Mouse (Mus musculus) ES-Bruce4 (cell line): Measurements from ENCODE around the gene Macrod2. TPM values are rescaled to one million over a fixed set of nuclear protein-coding genes. Genes with fewer than 3 reads are reported as not detected.

Source experiments
- H3K27ac ChIP-seq: 2 replicates; pipeline ENCODE4 v1.5.1; 2012; ENCODE audit warnings: low read length, inconsistent platforms; ENCODE audit not compliant: insufficient read depth
- H3K27me3 ChIP-seq: 2 replicates; pipeline ENCODE4 v1.6.1; 2012; ENCODE audit warnings: mild to moderate bottlenecking, low read length, inconsistent platforms; ENCODE audit not compliant: control insufficient read depth, poor library complexity, insufficient read depth, severe bottlenecking
- H3K36me3 ChIP-seq: 2 replicates; pipeline ENCODE4 v1.6.1; 2012; ENCODE audit warnings: inconsistent platforms, mild to moderate bottlenecking, low read length, moderate library complexity; ENCODE audit not compliant: control insufficient read depth, poor library complexity, insufficient read depth, severe bottlenecking
- H3K4me1 ChIP-seq: one replicate; pipeline ENCODE4 v1.8.1; 2011; ENCODE audit warnings: low read length; ENCODE audit not compliant: control insufficient read depth, insufficient read depth
- H3K4me3 ChIP-seq: 2 replicates; pipeline ENCODE4 v1.5.1; 2011; ENCODE audit warnings: low read depth, mild to moderate bottlenecking, low read length
- H3K9ac ChIP-seq: 2 replicates; pipeline ENCODE4 v1.6.1; 2012; ENCODE audit warnings: low read depth, mild to moderate bottlenecking, inconsistent platforms; ENCODE audit not compliant: poor library complexity, severe bottlenecking
- H3K9me3 ChIP-seq: replicated peaks from 2 replicates; pipeline ENCODE4 v1.6.1; 2012; ENCODE audit warnings: mild to moderate bottlenecking, low read length, inconsistent platforms; ENCODE audit not compliant: control insufficient read depth, poor library complexity, insufficient read depth, severe bottlenecking
- CTCF ChIP-seq: IDR thresholded peaks from one replicate; pipeline ENCODE4 v1.8.1; 2011; ENCODE audit warnings: low read depth, low read length
- EP300 ChIP-seq: IDR thresholded peaks from 2 replicates; pipeline ENCODE4 v1.6.1; 2011; ENCODE audit warnings: low read depth, low read length; ENCODE audit not compliant: insufficient read depth
- POLR2A ChIP-seq: IDR thresholded peaks from one replicate; pipeline ENCODE4 v1.8.1; 2011; ENCODE audit warnings: low read length; ENCODE audit not compliant: insufficient read depth
- polyA plus RNA-seq: library from polyadenylated mRNA; stranded (reverse); fragments of >200 nt; gene quantifications from 2 replicates; pipeline ENCODE4 v1.2.4, GENCODE M21; 2011; ENCODE audit warnings: low read depth; ENCODE audit not compliant: missing spikeins, insufficient read depth, insufficient read length

The Macrod2 gene
- polyA plus RNA-seq, 1 experiment: 11.9 TPM

DNA sequence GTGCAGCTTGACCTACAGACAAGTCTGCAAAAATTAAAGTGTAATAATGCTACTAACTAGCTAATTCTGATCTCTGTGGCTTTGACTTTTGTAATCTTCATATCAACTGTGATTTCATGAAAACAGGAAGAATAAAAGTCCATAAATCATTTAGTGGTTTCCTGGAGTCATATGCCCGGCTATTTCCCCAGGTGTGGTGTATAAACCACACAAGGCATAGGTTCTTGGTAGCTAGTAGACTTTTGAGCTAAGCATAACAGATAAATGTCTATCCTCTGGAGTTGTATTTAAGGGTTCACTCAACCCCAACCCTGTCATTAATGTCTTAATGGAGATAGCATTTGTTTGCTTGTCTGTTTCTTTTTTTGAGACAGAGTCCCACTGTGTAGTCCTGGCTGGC lies 296.3 kb downstream of the Macrod2 start:
- H3K27ac ChIP-seq: no peak overlapping the region
- H3K4me3 ChIP-seq: no peak overlapping the region
- H3K4me1 ChIP-seq: no peaks in the 10 kb centered on the region
- no peaks in the 10 kb centered on the region for H3K27me3 ChIP-seq
- TF ChIP-seq CTCF (no peak), POLR2A (no peak), EP300 (no peak)
- no peaks in the 10 kb centered on the region for H3K36me3 ChIP-seq
- H3K9ac ChIP-seq: no peak overlapping the region
- no peaks in the 10 kb centered on the region for H3K9me3 ChIP-seq

DNA sequence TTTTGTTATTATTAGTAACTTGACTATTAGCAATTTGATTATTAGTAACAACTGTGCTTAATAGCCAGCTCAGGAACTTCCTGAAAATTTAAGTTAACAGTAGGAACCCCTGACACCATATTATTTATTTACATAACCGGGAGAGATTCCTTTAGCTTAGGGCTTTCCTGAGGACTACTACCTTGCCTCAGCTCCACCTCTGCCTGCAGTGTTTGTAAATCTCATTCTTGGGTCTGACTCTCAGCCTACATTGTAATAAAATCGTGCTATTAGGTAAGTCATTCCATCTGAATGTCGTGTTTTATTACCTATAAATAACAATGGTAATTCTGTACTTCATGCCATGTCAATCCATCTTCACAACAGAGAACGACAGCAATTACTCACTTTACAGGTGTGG lies 297.4 kb downstream of the Macrod2 start:
- Histone ChIP-seq H3K4me1 (no peaks in the 10 kb centered on the region), H3K27me3 (no peaks in the 10 kb centered on the region), H3K27ac (no peak overlapping the region), H3K9me3 (no peaks in the 10 kb centered on the region), H3K9ac (no peak overlapping the region), H3K4me3 (no peak overlapping the region), H3K36me3 (no peaks in the 10 kb centered on the region)
- TF ChIP-seq EP300 (no peak), CTCF (no peak)

DNA sequence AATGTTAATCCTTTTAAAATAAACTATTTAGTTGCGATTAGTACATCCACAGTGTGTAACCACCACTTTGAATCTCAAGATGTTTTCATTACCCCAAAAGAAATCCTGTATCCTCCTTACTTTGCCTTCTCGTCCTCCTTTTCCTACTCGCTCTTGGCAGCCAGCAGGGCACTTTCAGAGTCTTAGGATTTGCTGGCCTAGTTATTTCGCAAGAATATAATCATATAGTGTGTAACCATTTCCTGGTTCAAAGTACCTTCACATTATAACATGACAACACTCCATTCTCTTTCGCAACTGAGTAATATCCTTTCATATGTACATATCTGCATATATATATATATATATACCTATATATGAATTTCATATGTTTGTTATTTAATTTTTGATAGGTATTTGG lies 298.7 kb downstream of the Macrod2 start:
- Histone ChIP-seq H3K4me1 (no peaks in the 10 kb centered on the region), H3K9ac (no peak overlapping the region), H3K4me3 (no peak overlapping the region), H3K27ac (no peak overlapping the region), H3K36me3 (no peaks in the 10 kb centered on the region), H3K9me3 (no peaks in the 10 kb centered on the region), H3K27me3 (no peaks in the 10 kb centered on the region)
- TF ChIP-seq EP300: no peak
- TF ChIP-seq CTCF: no peak
- TF ChIP-seq POLR2A: no peak

DNA sequence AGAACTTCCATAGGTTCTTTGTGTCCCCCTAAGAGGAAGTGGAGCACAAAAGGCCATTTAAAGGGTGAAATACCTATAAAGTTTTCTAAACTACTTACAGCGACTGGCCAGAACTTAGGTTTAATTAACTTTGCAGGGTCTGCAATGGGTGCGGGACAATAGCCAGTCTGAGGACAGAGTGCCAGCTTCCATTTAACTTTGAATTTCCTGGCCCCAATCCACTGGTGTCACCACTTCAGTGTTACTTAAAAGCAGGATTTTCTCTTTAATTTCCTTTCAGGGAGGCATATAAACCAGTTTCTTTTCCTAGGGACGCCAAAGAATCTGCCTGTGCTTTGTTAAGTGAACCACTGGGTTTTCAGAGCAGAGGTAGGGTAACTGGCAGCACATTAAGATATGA lies 303.5 kb downstream of the Macrod2 start:
- H3K4me3 ChIP-seq: no peak overlapping the region
- H3K27me3 ChIP-seq: no peaks in the 10 kb centered on the region
- no peak overlapping the region for H3K27ac ChIP-seq
- no peaks in the 10 kb centered on the region for H3K9me3 ChIP-seq
- H3K9ac ChIP-seq: no peak overlapping the region
- no peaks in the 10 kb centered on the region for H3K4me1 ChIP-seq
- H3K36me3 ChIP-seq: no peaks in the 10 kb centered on the region
- no peak for TF ChIP-seq CTCF
- no peak for TF ChIP-seq POLR2A
- TF ChIP-seq EP300: no peak

DNA sequence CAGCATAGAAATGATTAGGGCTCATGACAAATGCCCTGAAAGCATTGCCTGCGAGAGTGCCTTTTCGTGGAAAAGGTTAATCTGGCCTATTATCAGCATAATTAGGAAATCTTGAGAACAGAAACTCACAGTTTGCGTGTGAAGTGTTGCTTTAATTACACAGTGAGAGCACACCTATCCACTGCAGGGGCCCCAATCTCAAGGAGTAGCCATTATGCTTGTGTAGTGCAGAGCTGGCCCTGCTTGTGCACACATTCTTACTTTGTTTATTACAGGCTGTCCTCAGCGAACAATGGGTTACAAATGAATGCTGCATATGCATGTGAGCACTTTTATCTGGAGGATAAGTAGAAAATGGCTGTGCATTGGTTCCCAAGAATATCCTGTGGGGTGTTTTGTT lies 308.3 kb downstream of the Macrod2 start:
- Histone ChIP-seq H3K9me3 (no peaks in the 10 kb centered on the region), H3K27me3 (no peaks in the 10 kb centered on the region), H3K9ac (no peak overlapping the region), H3K36me3 (no peaks in the 10 kb centered on the region), H3K4me1 (no peaks in the 10 kb centered on the region), H3K27ac (no peak overlapping the region), H3K4me3 (no peak overlapping the region)
- no peak for TF ChIP-seq EP300
- TF ChIP-seq CTCF: no peak
- TF ChIP-seq POLR2A: no peak

DNA sequence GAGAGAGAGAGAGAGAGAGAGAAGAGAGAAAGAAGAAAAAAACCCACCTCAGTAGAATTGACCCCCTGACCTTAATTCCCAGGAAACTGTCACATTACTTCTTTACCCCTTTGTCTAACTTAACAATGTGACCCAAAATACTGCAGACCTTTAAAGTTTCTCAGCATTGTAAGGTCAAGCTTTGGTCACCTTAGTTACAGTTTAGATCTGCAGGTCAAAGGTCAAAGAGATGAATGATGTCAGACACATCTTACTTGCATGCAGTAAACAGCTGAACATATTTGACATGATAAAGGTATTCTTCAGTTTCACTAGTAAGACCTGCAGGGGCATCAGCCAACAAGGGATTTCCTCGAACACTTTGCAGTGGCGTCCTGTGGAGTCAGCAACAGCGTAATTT lies 309.0 kb downstream of the Macrod2 start:
- no peaks in the 10 kb centered on the region for H3K9me3 ChIP-seq
- no peaks in the 10 kb centered on the region for H3K36me3 ChIP-seq
- H3K4me3 ChIP-seq: no peak overlapping the region
- H3K27me3 ChIP-seq: no peaks in the 10 kb centered on the region
- TF ChIP-seq POLR2A (no peak), CTCF (no peak), EP300 (no peak)
- no peak overlapping the region for H3K27ac ChIP-seq
- H3K4me1 ChIP-seq: no peaks in the 10 kb centered on the region
- H3K9ac ChIP-seq: no peak overlapping the region

DNA sequence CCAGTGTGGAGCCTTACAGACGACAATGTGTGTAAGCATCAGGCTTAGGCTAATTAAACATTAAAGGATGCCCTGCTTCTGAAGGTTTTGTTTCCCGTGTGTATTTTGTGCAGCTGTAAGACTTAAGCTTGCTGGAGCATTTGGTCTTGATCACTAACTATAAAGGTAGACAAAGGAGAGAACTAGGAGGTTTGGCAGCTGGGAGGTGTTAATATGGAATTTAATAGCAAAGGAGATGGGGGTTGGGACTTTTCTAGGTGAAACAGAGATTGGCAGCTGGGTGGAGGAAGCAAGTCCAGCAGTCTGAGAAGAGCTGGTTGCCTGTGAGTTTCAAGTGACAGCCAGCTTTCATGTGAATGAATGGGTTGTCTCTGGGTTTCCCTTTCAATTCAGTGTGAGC lies 310.2 kb downstream of the Macrod2 start:
- H3K27me3 ChIP-seq: no peaks in the 10 kb centered on the region
- TF ChIP-seq EP300 (no peak), CTCF (no peak), POLR2A (no peak)

More for the DNA sequence above, 310.2 kb downstream of the Macrod2 start:
- Histone ChIP-seq H3K36me3 (no peaks in the 10 kb centered on the region), H3K4me3 (no peak overlapping the region), H3K27ac (no peak overlapping the region), H3K4me1 (no peaks in the 10 kb centered on the region), H3K9me3 (no peaks in the 10 kb centered on the region), H3K9ac (no peak overlapping the region)
